Mouse (Mus musculus): ENCODE data around the gene Doc2b. TPM values are rescaled to one million over a fixed set of nuclear protein-coding genes. Genes with fewer than 3 reads are reported as not detected.

Doc2b gene
- total and polyA plus RNA-seq, 3 experiments, result not detected

DNA sequence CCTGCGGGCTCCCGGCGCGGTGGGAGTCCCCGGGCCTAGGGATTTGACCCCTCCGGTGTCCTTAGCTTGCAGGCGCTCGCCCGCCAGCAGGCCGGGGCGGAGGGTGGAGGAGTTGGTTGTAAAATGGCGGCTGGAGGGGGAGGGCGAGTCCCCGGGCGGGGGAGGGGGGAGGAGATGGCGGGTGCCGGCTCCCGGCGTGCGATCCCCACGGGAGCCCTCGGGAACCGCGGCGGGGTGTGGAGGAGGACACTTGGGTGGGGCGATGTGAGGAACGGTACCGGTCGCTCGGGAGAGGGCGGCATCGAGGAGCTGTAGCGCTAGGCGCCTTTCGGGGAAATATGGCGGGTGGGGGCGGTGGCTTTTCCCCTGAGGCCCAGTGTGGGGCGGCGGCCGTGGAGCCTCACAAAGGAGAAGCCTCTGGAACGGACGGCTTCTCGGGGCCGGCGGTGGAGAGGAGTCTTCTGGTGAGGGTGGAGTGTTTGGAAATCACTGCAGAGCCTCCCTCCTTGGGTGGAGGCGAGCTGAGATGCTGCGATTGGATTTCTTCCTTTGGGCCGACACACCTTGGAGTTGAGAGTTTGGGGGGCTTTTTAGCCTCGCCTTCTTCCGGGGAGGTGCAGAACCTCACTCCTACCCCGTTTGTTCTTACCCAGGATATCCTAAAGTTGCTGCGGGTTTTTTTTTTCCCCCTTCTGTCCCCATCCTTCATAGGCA, 62.5 kb downstream of the Doc2b start:
- H3K4me1 ChIP-seq (ENCODE audit: control insufficient read depth in 1 of 2, insufficient read depth in 2 of 2), result peaks cover 18 to 56% of the 10 kb centered on the region in 2 experiments

DNA sequence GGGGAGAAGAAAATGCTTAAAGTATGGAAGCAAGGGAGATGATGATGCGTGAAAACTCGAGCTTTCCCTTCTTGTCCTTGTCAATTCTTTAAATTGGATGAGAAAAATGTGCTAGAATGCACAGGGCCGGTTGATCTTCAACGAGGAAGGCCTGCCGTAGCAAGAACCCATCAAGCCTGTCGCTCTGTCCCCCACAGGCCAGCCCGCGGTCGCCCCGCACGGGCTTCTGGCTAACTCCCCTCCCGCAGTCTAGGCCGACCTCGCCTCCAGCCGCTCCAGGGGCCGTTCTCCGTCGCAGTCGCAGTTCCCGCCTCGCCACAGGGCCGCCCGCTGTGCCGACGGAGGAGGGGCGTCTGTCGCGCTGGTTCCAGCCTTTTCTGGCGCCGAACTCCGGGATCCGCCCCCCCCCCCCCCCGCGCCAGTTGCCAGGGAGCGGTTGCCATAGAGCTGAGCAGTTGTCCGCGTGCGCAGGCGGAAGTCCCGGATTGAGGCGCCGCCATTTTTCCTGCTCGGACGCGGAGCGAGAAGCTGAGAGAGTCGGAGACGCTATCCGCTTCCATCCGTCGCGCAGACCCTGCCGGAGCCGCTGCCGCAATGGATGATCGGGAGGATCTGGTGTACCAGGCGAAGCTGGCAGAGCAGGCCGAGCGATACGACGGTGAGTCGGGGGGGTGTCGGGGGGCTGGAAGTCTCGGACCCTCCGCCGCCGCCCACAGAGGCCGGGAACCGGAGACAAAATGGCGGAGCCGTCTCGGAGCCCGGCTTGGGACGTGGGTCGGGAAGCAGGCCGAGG, 63.2 kb downstream of the Doc2b start, which contains the start of gene Ywhae:
Ywhae (plus strand) TSS at position 436 of the 793 bp plus-strand sequence.
- in situ Hi-C loops (cut with MboI; ENCODE audit: low pct_ligation_motif_present, low pct_unique_long_range_greater_than_20kb, low sequenced_read_pairs), result no loop called here
- peaks cover 47% of the 10 kb centered on the region for H3K79me2 ChIP-seq (replicated peaks; ENCODE audit: control insufficient read depth, extremely low read depth, insufficient read depth, poor library complexity, severe bottlenecking)
- dilution Hi-C loops (cut with MboI; ENCODE audit: extremely low pct_ligation_motif_present, extremely low pct_unique_long_range_greater_than_20kb, low sequenced_read_pairs), result no loop called here
- TF ChIP-seq MAFK (IDR thresholded peaks at IDR 0.05; ENCODE audit: insufficient replicate concordance, low read length) (no peak), RAD21 (IDR thresholded peaks at IDR 0.05; ENCODE audit: low read depth, low read length) (no peak), JUN (IDR thresholded peaks at IDR 0.05; ENCODE audit: insufficient read depth, low read depth, low read length) (no peak), USF1 (IDR thresholded peaks at IDR 0.05; ENCODE audit: low read depth, low read length) (no peak), CHD2 (IDR thresholded peaks at IDR 0.05; ENCODE audit: low read length) (no peak; the same call in 1 of the 2 replicates), JUND (conservative IDR thresholded peaks at IDR 0.05; ENCODE audit: low read depth, low read length) (no peak), CHD1 (IDR thresholded peaks at IDR 0.05; ENCODE audit: low read depth, low read length) (no peak; the same call in 1 of the 2 replicates), USF2 (conservative IDR thresholded peaks at IDR 0.05; ENCODE audit: low read depth, low read length) (no peak), MAX (IDR thresholded peaks at IDR 0.05; ENCODE audit: low read length) (peak; percentile 37; the same call in 1 of the 2 replicates), CTCF (conservative IDR thresholded peaks at IDR 0.05 in 1 of 2, IDR thresholded peaks at IDR 0.05 in 1 of 2; ENCODE audit: low read depth in 2 of 2, low read length in 2 of 2) (no peak), MXI1 (IDR thresholded peaks at IDR 0.05; ENCODE audit: low read depth, low read length) (peak; percentile 99), MAZ (IDR thresholded peaks at IDR 0.05; ENCODE audit: low read depth, low read length) (peak; percentile 99), ZMIZ1 (IDR thresholded peaks at IDR 0.05; ENCODE audit: low read depth, low read length) (peak; percentile 89), ETS1 (conservative IDR thresholded peaks at IDR 0.05; ENCODE audit: low read depth, low read length) (peak; percentile 16; the same call in 1 of the 2 replicates)

More for the DNA sequence above, 62.5 kb downstream of the Doc2b start:
- no peaks in the 10 kb centered on the region for H3K9me3 ChIP-seq (replicated peaks; ENCODE audit: low read length)
- H3K36me3 ChIP-seq (replicated peaks in 1 of 2; ENCODE audit: control insufficient read depth in 1 of 2, insufficient read depth in 1 of 2, low read length in 1 of 2), result peaks cover 0 to 15% of the 10 kb centered on the region in 2 experiments
- DNase-seq (ENCODE audit: extremely low read depth), result peak; percentile 55
- TF ChIP-seq MAX (IDR thresholded peaks at IDR 0.05; ENCODE audit: low read length) (no peak), KAT2A (IDR thresholded peaks at IDR 0.05; ENCODE audit: insufficient replicate concordance, low read length) (no peak), UBTF (IDR thresholded peaks at IDR 0.05; ENCODE audit: low read depth, low read length) (peak; percentile 41; the same call in 1 of the 2 replicates), MAZ (IDR thresholded peaks at IDR 0.05; ENCODE audit: low read depth, low read length) (peak; percentile 31; the same call in 1 of the 2 replicates), ZC3H11A (IDR thresholded peaks at IDR 0.05; ENCODE audit: low read depth, low read length) (no peak), USF1 (IDR thresholded peaks at IDR 0.05; ENCODE audit: low read depth, low read length) (no peak), USF2 (conservative IDR thresholded peaks at IDR 0.05; ENCODE audit: low read depth, low read length) (no peak), ETS1 (conservative IDR thresholded peaks at IDR 0.05; ENCODE audit: low read depth, low read length) (no peak), RAD21 (IDR thresholded peaks at IDR 0.05; ENCODE audit: low read depth, low read length) (no peak), MAFK (IDR thresholded peaks at IDR 0.05; ENCODE audit: insufficient replicate concordance, low read length) (no peak), MXI1 (IDR thresholded peaks at IDR 0.05; ENCODE audit: low read depth, low read length) (no peak), TCF12 (IDR thresholded peaks at IDR 0.05; ENCODE audit: low read depth, low read length) (no peak), SMC3 (IDR thresholded peaks at IDR 0.05; ENCODE audit: low read depth, low read length) (no peak), BHLHE40 (IDR thresholded peaks at IDR 0.05; ENCODE audit: low read depth, low read length) (no peak), CTCF (conservative IDR thresholded peaks at IDR 0.05 in 1 of 2, IDR thresholded peaks at IDR 0.05 in 1 of 2; ENCODE audit: low read depth in 2 of 2, low read length in 2 of 2) (no peak), MYC (IDR thresholded peaks at IDR 0.05; ENCODE audit: low read depth, low read length) (no peak), CHD1 (IDR thresholded peaks at IDR 0.05; ENCODE audit: low read depth, low read length) (no peak), CHD2 (IDR thresholded peaks at IDR 0.05; ENCODE audit: low read length) (no peak), SIN3A (IDR thresholded peaks at IDR 0.05; ENCODE audit: low read length) (peak; percentile 30; the same call in 1 of the 2 replicates), PAX5 (IDR thresholded peaks at IDR 0.05; ENCODE audit: low read length) (no peak), GABPA (IDR thresholded peaks at IDR 0.05; ENCODE audit: insufficient replicate concordance, low read depth, low read length) (no peak), RCOR1 (conservative IDR thresholded peaks at IDR 0.05; ENCODE audit: low read depth, low read length) (0 out of 2 replicates have a peak, but pooled peaks have one; percentile 4), JUND (conservative IDR thresholded peaks at IDR 0.05; ENCODE audit: low read depth, low read length) (no peak), E2F4 (IDR thresholded peaks at IDR 0.05; ENCODE audit: insufficient replicate concordance, low read depth, low read length) (no peak), POLR2AphosphoS2 (IDR thresholded peaks at IDR 0.05; ENCODE audit: low read depth, low read length) (no peak), ZMIZ1 (IDR thresholded peaks at IDR 0.05; ENCODE audit: low read depth, low read length) (no peak; the same call in 1 of the 2 replicates), ELF1 (IDR thresholded peaks at IDR 0.05; ENCODE audit: low read depth, low read length) (no peak), ZNF384 (IDR thresholded peaks at IDR 0.05; ENCODE audit: low read depth, low read length) (no peak), EP300 (IDR thresholded peaks at IDR 0.05; ENCODE audit: low read length) (no peak), NRF1 (IDR thresholded peaks at IDR 0.05; ENCODE audit: low read depth, low read length) (no peak), POLR2A (IDR thresholded peaks at IDR 0.05; ENCODE audit: low read depth, low read length) (no peak), NELFE (IDR thresholded peaks at IDR 0.05; ENCODE audit: low read depth, low read length) (no peak), JUN (IDR thresholded peaks at IDR 0.05; ENCODE audit: insufficient read depth, low read depth, low read length) (no peak), ZKSCAN1 (IDR thresholded peaks at IDR 0.05; ENCODE audit: borderline replicate concordance, low read depth, low read length) (no peak), IRF4 (IDR thresholded peaks at IDR 0.05; ENCODE audit: low read depth, low read length) (no peak), MEF2A (IDR thresholded peaks at IDR 0.05; ENCODE audit: borderline replicate concordance, low read depth, low read length) (no peak), TBP (conservative IDR thresholded peaks at IDR 0.05; ENCODE audit: low read depth, low read length) (0 out of 2 replicates have a peak, but pooled peaks have one; percentile 11), HCFC1 (IDR thresholded peaks at IDR 0.05; ENCODE audit: low read depth, low read length) (no peak)
- in situ Hi-C loops (cut with MboI; ENCODE audit: low pct_ligation_motif_present, low pct_unique_long_range_greater_than_20kb, low sequenced_read_pairs) (no loop called here), dilution Hi-C loops (cut with MboI; ENCODE audit: extremely low pct_ligation_motif_present, extremely low pct_unique_long_range_greater_than_20kb, low sequenced_read_pairs) (no loop called here)
- peak overlapping the region; percentile 98 for H3K4me2 ChIP-seq (ENCODE audit: insufficient read depth, low read depth, poor library complexity, severe bottlenecking)
- H3K9ac ChIP-seq (ENCODE audit: insufficient read depth, low read depth), result peak overlapping the region; percentile 99
- H3K27me3 ChIP-seq (replicated peaks), result no peaks in the 10 kb centered on the region
- peak overlapping the region; percentile 84 to 96 (median 85) for H3K4me3 ChIP-seq (replicated peaks in 1 of 3; ENCODE audit: low read depth in 2 of 3, low read length in 2 of 3, poor library complexity in 1 of 3)
- H3K79me2 ChIP-seq (replicated peaks; ENCODE audit: control insufficient read depth, extremely low read depth, insufficient read depth, poor library complexity, severe bottlenecking), result peaks cover 54% of the 10 kb centered on the region
- peak overlapping the region; percentile 90 for H3K27ac ChIP-seq (ENCODE audit: insufficient read depth, low read depth)

More for the DNA sequence above, 63.2 kb downstream of the Doc2b start, which contains the start of gene Ywhae:
- H3K9me3 ChIP-seq (replicated peaks; ENCODE audit: low read length), result no peaks in the 10 kb centered on the region
- peak within 1 kb of the TSS; percentile 90 for H3K27ac ChIP-seq (ENCODE audit: insufficient read depth, low read depth)
- H3K36me3 ChIP-seq (replicated peaks in 1 of 2; ENCODE audit: control insufficient read depth in 1 of 2, insufficient read depth in 1 of 2, low read length in 1 of 2), result peaks cover 0 to 12% of the 10 kb centered on the region in 2 experiments
- DNase-seq (ENCODE audit: extremely low read depth), result peak; percentile 95
- peak within 1 kb of the TSS; percentile 98 for H3K4me2 ChIP-seq (ENCODE audit: insufficient read depth, low read depth, poor library complexity, severe bottlenecking)
- peak within 1 kb of the TSS; percentile 84 to 96 (median 85) for H3K4me3 ChIP-seq (replicated peaks in 1 of 3; ENCODE audit: low read depth in 2 of 3, low read length in 2 of 3, poor library complexity in 1 of 3)
- peak within 1 kb of the TSS; percentile 99 for H3K9ac ChIP-seq (ENCODE audit: insufficient read depth, low read depth)
- peaks cover 22 to 56% of the 10 kb centered on the region in 2 experiments for H3K4me1 ChIP-seq (ENCODE audit: control insufficient read depth in 1 of 2, insufficient read depth in 2 of 2)
- H3K27me3 ChIP-seq (replicated peaks), result no peaks in the 10 kb centered on the region
